Mouse (Mus musculus) cortical plate, adult 2 months (tissue): ENCODE results near the gene Ddx50.

Experiments used
- CTCF ChIP-seq: fragments of 200-500 bp; IDR thresholded peaks from 2 replicates; pipeline ENCODE4 v1.5.1; 2011; ENCODE audit warnings: mild to moderate bottlenecking, control low read depth, low read length; ENCODE audit not compliant: insufficient read depth; ENCODE audit errors: extremely low read depth
- POLR2A ChIP-seq: fragments of 200-500 bp; IDR thresholded peaks from 2 replicates; pipeline ENCODE4 v1.6.1; 2011; ENCODE audit warnings: mild to moderate bottlenecking, low read length, control low read depth; ENCODE audit not compliant: insufficient read depth; ENCODE audit errors: extremely low read depth

- TF ChIP-seq POLR2A (no peak), CTCF (no peak)
These were observed 18.2 kb upstream of the Ddx50 start for GRCm38 (mm10) chr10:62669245-62669644.
